Mouse (Mus musculus) spleen, adult 2 months (tissue): ENCODE measurements around the gene Rplp2. TPM values are rescaled to one million over a fixed set of nuclear protein-coding genes. Genes with fewer than 3 reads are reported as not detected.

ENCODE experiments used
- DNase-seq, 2 experiments: peaks; one replicate each; pipeline versions ENCODE4 v3.0.0 to v3.0.0-alpha.2; 2012 to 2021; ENCODE audit warnings: low spot score in 2 of 2, low read depth in 1 of 2
- H3K27ac ChIP-seq: fragments of 200-500 bp; 2 replicates; pipeline ENCODE4 v1.5.1; 2012; ENCODE audit warnings: low read length, inconsistent platforms; ENCODE audit not compliant: insufficient read depth
- H3K27me3 ChIP-seq: fragments of 200-500 bp; 2 replicates; pipeline ENCODE4 v1.6.1; 2012; ENCODE audit warnings: mild to moderate bottlenecking, moderate library complexity, low read length, inconsistent platforms; ENCODE audit not compliant: control insufficient read depth, insufficient read depth
- H3K36me3 ChIP-seq: fragments of 200-500 bp; 2 replicates; pipeline ENCODE4 v1.6.1; 2012; ENCODE audit warnings: mild to moderate bottlenecking, low read length, inconsistent platforms; ENCODE audit not compliant: control insufficient read depth, insufficient read depth
- H3K4me1 ChIP-seq: fragments of 200-500 bp; 2 replicates; pipeline ENCODE4 v1.6.1; 2011; ENCODE audit warnings: inconsistent platforms; ENCODE audit not compliant: control insufficient read depth, insufficient read depth, insufficient read length
- H3K4me3 ChIP-seq: fragments of 200-500 bp; 2 replicates; pipeline ENCODE4 v1.5.1; 2011; ENCODE audit warnings: mild to moderate bottlenecking, inconsistent platforms; ENCODE audit not compliant: insufficient read depth, insufficient read length; ENCODE audit errors: extremely low read depth
- CTCF ChIP-seq: fragments of 200-500 bp; IDR thresholded peaks from 2 replicates; pipeline ENCODE4 v1.5.1; 2011; ENCODE audit warnings: mild to moderate bottlenecking, inconsistent platforms; ENCODE audit not compliant: insufficient read depth, insufficient read length, insufficient replicate concordance; ENCODE audit errors: extremely low read depth
- POLR2A ChIP-seq: fragments of 200-500 bp; IDR thresholded peaks from 2 replicates; pipeline ENCODE4 v1.6.1; 2011; ENCODE audit warnings: low read depth, low read length, inconsistent platforms
- WGBS: fragments of 180-500 bp; shearing (Covaris S2); methylation state at CpG from one replicate; pipeline ENCODE4 v1.1.7; 2018; 5-methylcytosine and 5-hydroxymethylcytosine counted together
- polyA plus RNA-seq: library from polyadenylated mRNA; depleted of rRNA; stranded (reverse); fragments of >200 nt; gene quantifications from 2 replicates; pipeline ENCODE4 v1.2.3, GENCODE M21; 2012

The Rplp2 gene
- polyA plus RNA-seq, 1 experiment: 645 TPM

GRCm38 (mm10) chr7:141482531-141483024 lies 35.4 kb downstream of the Rplp2 start:
- H3K36me3 ChIP-seq: no peaks in the 10 kb centered on the region
- H3K27ac ChIP-seq: no peak overlapping the region
- peaks cover 14% of the 10 kb centered on the region for H3K4me1 ChIP-seq
- H3K4me3 ChIP-seq: peak overlapping the region; percentile 45; the same call in 1 of the 2 replicates
- TF ChIP-seq POLR2A: no peak
- no peak for TF ChIP-seq CTCF
- WGBS: 77% methylated on average over 11 of the region's 11 CpGs
- H3K27me3 ChIP-seq: peaks cover 7% of the 10 kb centered on the region; the same call in 1 of the 2 replicates
- DNase-seq: no peak

- no peaks in the 10 kb centered on the region for H3K36me3 ChIP-seq
- no peak overlapping the region for H3K4me3 ChIP-seq
- peaks cover 11% of the 10 kb centered on the region for H3K4me1 ChIP-seq
- peaks cover 7% of the 10 kb centered on the region; the same call in 1 of the 2 replicates for H3K27me3 ChIP-seq
- DNase-seq: no peak
- 91% methylated on average over 6 of the region's 6 CpGs for WGBS
- H3K27ac ChIP-seq: no peak overlapping the region
- no peak for TF ChIP-seq CTCF
- TF ChIP-seq POLR2A: no peak
Observed at GRCm38 (mm10) chr7:141483114-141483653, 36.0 kb downstream of the Rplp2 start.

GRCm38 (mm10) chr7:141484186-141485120 lies 37.3 kb downstream of the Rplp2 start:
- Histone ChIP-seq H3K4me3 (no peak overlapping the region), H3K27ac (no peak overlapping the region), H3K36me3 (no peaks in the 10 kb centered on the region), H3K27me3 (peaks cover 7% of the 10 kb centered on the region; the same call in 1 of the 2 replicates), H3K4me1 (peaks cover 11% of the 10 kb centered on the region)
- TF ChIP-seq CTCF: no peak
- TF ChIP-seq POLR2A: no peak
- DNase-seq: no peak
- WGBS: 67% methylated on average over 5 of the region's 5 CpGs

- no peaks in the 10 kb centered on the region for H3K36me3 ChIP-seq
- DNase-seq: no peak
- 93% methylated on average over 2 of the region's 2 CpGs for WGBS
- H3K27me3 ChIP-seq: peaks cover 7% of the 10 kb centered on the region; the same call in 1 of the 2 replicates
- H3K27ac ChIP-seq: no peak overlapping the region
- no peak overlapping the region for H3K4me3 ChIP-seq
- H3K4me1 ChIP-seq: peaks cover 11% of the 10 kb centered on the region
- TF ChIP-seq CTCF: no peak
- no peak for TF ChIP-seq POLR2A
Observed at GRCm38 (mm10) chr7:141485186-141485585, 38.0 kb downstream of the Rplp2 start.

DNA sequence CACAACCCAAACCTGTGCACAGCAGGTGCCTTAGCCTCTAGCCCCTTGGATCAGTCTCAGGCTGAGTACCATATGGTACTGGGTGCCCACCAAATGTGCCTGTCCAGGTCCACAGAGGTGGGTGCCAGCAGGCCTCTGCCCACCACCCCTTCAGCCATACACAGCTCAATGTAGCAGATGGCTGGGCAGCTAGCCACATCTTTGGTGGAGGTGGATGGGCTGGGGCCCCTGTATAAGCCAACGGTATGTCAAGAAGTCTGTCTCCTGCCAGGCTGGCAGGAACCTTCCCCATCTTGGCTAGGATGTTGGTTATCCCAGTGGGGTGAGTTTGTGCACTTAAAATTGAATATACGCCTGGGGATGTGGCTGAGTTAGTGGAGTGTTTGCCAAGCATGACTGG lies 38.4 kb downstream of the Rplp2 start:
- TF ChIP-seq CTCF (no peak), POLR2A (no peak)
- peaks cover 8% of the 10 kb centered on the region for H3K4me1 ChIP-seq
- WGBS: 86% methylated on average over 2 of the region's 2 CpGs
- H3K27ac ChIP-seq: no peak overlapping the region
- DNase-seq: no peak
- no peaks in the 10 kb centered on the region for H3K36me3 ChIP-seq
- no peak overlapping the region for H3K4me3 ChIP-seq
- peaks cover 7% of the 10 kb centered on the region; the same call in 1 of the 2 replicates for H3K27me3 ChIP-seq

GRCm38 (mm10) chr7:141486239-141486638 lies 39.1 kb downstream of the Rplp2 start:
- TF ChIP-seq POLR2A (no peak), CTCF (no peak)
- H3K4me3 ChIP-seq: no peak overlapping the region
- no peaks in the 10 kb centered on the region for H3K36me3 ChIP-seq
- WGBS: 97% methylated on average over 1 of the region's 1 CpGs
- H3K4me1 ChIP-seq: peaks cover 7% of the 10 kb centered on the region
- DNase-seq: no peak
- H3K27me3 ChIP-seq: peaks cover 7% of the 10 kb centered on the region; the same call in 1 of the 2 replicates
- H3K27ac ChIP-seq: no peak overlapping the region
